Mouse (Mus musculus): ENCODE measurements at regions not wholly inside any gene's neighbourhood (a gene's known extent, or its start where the extent isn't known, plus 50 kb on each side); places are given as distances from the start of the nearest gene placed in this dataset.
A peak's percentile ranks its signal among the peaks of the same experiment; 100 is the strongest.

GRCm38 (mm10) chr16:91970461-91970860 is 87.6 kb upstream of the Mrps6 start:
- no peak for DNase-seq (ENCODE audit: low spot score in 2 of 2)

DNA sequence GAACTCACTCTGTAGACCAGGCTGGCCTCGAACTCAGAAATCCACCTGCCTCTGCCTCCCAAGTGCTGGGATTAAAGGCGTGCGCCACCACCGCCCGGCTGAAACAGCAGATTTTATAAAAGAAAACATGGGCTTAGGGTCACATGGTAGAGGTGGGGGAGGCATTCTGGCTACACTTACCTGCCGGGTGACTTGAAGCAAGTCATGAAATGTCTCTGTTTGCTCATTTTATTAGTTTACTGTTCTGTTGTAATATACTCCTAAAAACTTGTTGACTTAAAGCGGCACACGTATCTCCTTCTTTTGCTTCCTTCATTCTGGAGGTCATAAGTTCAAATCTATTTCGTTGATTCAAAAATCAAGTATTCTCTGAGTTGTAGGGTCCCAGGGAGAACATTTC is 84.9 kb upstream of the Mrps6 start:
- no peak for DNase-seq (ENCODE audit: low spot score in 2 of 2)

DNA sequence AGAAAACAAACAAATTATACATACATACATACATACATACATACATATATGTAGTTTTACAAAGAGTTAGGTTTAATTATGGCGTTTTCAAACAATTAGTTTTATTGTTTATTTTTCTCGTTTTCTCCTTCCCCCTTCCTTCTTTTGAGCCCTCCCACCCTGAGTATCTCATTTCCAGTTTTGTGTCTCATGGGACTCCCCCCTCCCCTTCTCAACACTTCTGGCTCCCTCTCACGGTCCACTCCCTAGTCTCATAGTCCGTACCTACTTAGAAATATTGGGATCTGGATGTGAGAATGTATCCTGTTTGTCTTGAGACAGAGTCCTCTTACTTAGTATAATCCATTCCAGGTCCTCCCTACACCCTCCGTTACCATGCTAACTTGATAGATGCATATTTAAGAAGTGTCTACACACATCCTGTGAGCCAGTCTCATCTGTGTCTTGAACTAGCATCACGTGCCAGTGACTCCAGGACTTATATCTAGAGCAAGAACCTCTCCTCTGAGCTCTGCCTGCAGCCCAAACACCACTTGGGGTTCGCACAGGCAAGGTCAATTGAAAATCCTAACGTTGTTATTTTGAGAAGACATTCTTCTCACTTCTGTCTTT is 81.8 kb upstream of the Mrps6 start:
- no peak for DNase-seq (ENCODE audit: low spot score in 2 of 2)

- DNase-seq (ENCODE audit: low spot score in 2 of 2) = no peak
Observed at GRCm38 (mm10) chr16:91978423-91978822, 79.6 kb upstream of the Mrps6 start.

GRCm38 (mm10) chr16:91978846-91979245 is 79.2 kb upstream of the Mrps6 start:
- no peak for DNase-seq (ENCODE audit: low spot score in 2 of 2)

- DNase-seq (ENCODE audit: low spot score in 2 of 2) = no peak
Observed at GRCm38 (mm10) chr16:91980482-91980881, 77.6 kb upstream of the Mrps6 start.

DNA sequence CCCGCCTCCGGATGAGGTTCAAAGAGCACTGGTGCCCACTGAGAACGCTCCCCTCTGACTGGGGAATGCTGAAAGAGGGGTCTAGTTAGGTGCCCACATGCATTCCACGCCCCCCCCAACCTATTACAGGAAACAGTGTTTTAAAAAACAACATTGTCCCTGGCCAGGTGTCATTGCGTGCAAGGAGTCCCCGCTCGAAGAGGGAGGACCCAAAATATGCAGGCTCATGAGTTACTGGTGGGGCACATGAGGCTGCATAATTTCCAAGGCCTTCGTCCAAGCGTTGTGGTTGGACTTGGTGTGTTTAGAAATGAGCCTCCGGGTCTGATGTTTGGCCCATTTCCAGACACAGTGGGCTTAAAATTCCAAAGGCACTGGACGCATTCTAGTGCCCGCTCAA is 72.9 kb upstream of the Mrps6 start:
- DNase-seq (ENCODE audit: low spot score in 2 of 2) = no peak

- no peak for DNase-seq (ENCODE audit: low spot score in 2 of 2)
Observed at GRCm38 (mm10) chr16:91989332-91989731, 68.7 kb upstream of the Mrps6 start.

DNA sequence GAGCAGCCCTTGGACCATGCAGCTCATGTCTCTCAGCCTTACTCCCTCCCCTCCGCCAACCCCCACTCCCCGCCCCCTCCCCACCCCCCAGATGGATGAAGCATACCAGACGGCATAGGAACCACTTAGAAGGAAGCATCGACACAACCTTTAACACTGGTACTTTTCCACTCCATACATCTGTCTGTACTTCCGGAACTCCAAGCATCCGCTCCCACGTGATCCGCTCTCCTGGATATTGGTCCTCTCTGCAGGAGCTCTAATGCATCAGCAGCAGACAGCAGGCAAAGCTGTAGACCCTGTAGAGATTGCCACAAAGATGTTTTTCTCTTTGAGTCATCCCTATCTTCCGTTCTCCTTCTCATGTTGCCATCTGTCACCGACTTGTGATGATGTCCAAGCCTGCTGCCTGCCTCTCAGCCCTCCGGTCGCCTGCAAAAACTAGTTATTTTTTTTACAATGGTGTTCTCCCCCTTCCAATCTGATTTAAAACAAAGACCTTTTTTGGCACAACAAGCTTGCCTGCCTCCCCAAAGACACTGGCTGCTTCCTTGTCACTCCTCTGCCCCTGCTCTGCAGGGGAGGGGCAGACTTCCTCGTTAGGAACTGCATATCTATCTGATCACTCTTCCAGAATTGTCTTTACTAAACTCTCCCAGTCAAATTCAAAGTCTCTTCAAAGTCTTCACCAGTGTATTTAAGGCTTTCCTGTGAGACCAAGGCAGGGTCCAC is 62.4 kb upstream of the Mrps6 start:
- peak in 1 of 2 experiments; percentile 5 for DNase-seq (ENCODE audit: low spot score in 2 of 2)

DNA sequence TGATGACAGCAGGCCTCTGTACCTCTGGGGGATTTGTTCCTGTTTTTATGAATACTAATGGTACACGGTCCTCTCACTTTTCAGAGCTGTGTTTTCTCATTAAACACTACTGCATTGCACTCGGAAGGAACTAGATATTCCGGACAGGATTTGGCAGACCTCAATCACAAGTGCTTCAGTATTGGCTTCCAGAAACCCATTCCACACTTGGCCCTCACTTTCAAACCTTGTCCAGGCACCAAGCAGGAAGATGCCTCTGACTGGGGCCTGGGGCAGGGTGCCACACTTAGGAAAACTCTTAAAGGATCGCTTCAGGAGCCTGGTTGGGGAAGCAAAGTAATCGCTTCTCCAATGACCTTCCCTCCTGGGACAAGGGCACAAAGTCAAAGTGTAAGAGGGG is 50.7 kb upstream of the Mrps6 start:
- DNase-seq (ENCODE audit: low spot score in 2 of 2) = no peak
